Mouse (Mus musculus): ENCODE measurements around the gene Tectb. TPM values are rescaled to one million over a fixed set of nuclear protein-coding genes. Genes with fewer than 3 reads are reported as not detected.
A peak's percentile ranks its signal among the peaks of the same experiment; 100 is the strongest.

The Tectb gene
- total and polyA plus RNA-seq, 3 experiments = not detected

DNA sequence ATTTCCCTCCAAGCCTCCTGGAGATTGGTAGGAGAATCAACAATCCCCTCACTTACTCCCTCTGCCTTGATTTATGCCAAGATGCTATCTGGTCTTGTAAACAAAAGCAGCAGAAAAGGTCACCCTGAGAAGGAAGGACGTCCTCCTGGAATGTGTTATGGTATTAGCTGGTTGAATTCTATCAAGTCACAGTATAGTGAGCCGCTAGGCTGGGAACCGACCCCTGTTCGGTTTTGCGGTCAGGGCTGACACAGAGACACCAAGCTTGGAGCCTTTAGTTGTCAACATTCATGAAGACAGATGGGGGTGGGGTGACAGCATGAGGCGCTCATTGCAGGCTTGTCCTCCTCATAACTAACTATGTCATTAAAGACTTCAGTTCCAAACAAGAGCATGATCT, 20.7 kb upstream of the Tectb start:
- peaks cover 0 to 6% of the 10 kb centered on the region in 2 experiments; a peak in 2 of 4 replicates for H3K36me3 ChIP-seq (ENCODE audit: control insufficient read depth in 1 of 2, insufficient read depth in 2 of 2, low read length in 2 of 2)
- no peak overlapping the region for H3K27ac ChIP-seq (ENCODE audit: control insufficient read depth, low read depth, low read length)
- TF ChIP-seq SIN3A (IDR thresholded peaks at IDR 0.05; ENCODE audit: low read length) = no peak
- no peak for TF ChIP-seq TBP (IDR thresholded peaks at IDR 0.05; ENCODE audit: low read depth, low read length)
- no peak for TF ChIP-seq MXI1 (IDR thresholded peaks at IDR 0.05; ENCODE audit: low read depth, low read length)
- no peak for TF ChIP-seq BHLHE40 (IDR thresholded peaks at IDR 0.05; ENCODE audit: borderline replicate concordance, low read depth, low read length)
- TF ChIP-seq CTCF (IDR thresholded peaks at IDR 0.05 in 2 of 3, conservative IDR thresholded peaks at IDR 0.05 in 1 of 3; ENCODE audit: control insufficient read depth in 1 of 3, insufficient read depth in 1 of 3, low read depth in 2 of 3, low read length in 3 of 3, poor library complexity in 1 of 3, severe bottlenecking in 1 of 3) = no peak
- no peak for TF ChIP-seq TCF12 (IDR thresholded peaks at IDR 0.05; ENCODE audit: low read depth, low read length)
- no peak for TF ChIP-seq EP300 (IDR thresholded peaks at IDR 0.05; ENCODE audit: low read depth in 1 of 2, low read length in 2 of 2)
- TF ChIP-seq ELF1 (IDR thresholded peaks at IDR 0.05; ENCODE audit: low read depth, low read length) = no peak
- no peak for TF ChIP-seq ZC3H11A (IDR thresholded peaks at IDR 0.05; ENCODE audit: low read depth, low read length)
- TF ChIP-seq ETS1 (IDR thresholded peaks at IDR 0.05; ENCODE audit: low read depth, low read length) = no peak
- TF ChIP-seq NELFE (IDR thresholded peaks at IDR 0.05; ENCODE audit: low read depth, low read length) = no peak
- H3K9me3 ChIP-seq (replicated peaks; ENCODE audit: insufficient read depth, low read length) = no peaks in the 10 kb centered on the region
- H3K27me3 ChIP-seq (ENCODE audit: control insufficient read depth in 1 of 2, insufficient read depth in 2 of 2, low read length in 2 of 2) = peaks cover 0 to 2% of the 10 kb centered on the region in 2 experiments; a peak in 2 of 4 replicates
- H3K9ac ChIP-seq (ENCODE audit: control insufficient read depth, low read depth, low read length, poor library complexity, severe bottlenecking) = no peak overlapping the region
- peaks cover 5 to 11% of the 10 kb centered on the region in 2 experiments; a peak in 3 of 4 replicates for H3K4me1 ChIP-seq (ENCODE audit: control insufficient read depth in 1 of 2, insufficient read depth in 2 of 2, low read length in 2 of 2)
- H3K4me3 ChIP-seq (ENCODE audit: control insufficient read depth in 1 of 2, insufficient read depth in 1 of 2, low read depth in 2 of 2, low read length in 2 of 2) = no peak overlapping the region
- H3K79me2 ChIP-seq (ENCODE audit: control insufficient read depth, insufficient read depth, low read length, poor library complexity) = no peaks in the 10 kb centered on the region
- no peak for DNase-seq (ENCODE audit: low read depth, low spot score)

DNA sequence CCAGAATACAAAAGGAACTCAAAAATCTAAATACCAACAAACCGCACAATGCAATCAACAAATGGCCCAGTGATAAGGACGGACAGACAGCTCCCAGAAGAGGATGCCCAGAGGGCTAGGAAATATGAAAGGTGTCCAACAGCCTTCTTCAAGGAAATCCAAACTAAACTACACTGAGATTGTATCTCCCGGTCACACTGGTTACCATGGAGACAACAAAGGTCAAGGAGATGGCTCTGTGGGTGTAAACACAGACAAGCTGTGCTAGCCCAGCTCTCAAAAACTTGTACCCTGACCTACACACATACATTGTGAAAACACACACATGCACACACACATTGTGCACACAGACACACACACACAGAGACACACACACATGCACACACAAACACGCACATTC, 18.3 kb upstream of the Tectb start:
- Histone ChIP-seq H3K9me3 (replicated peaks; ENCODE audit: insufficient read depth, low read length) (no peaks in the 10 kb centered on the region), H3K4me3 (ENCODE audit: control insufficient read depth in 1 of 2, insufficient read depth in 1 of 2, low read depth in 2 of 2, low read length in 2 of 2) (no peak overlapping the region)
- TF ChIP-seq CHD1 (IDR thresholded peaks at IDR 0.05; ENCODE audit: low read depth, low read length) (no peak), JUND (IDR thresholded peaks at IDR 0.05; ENCODE audit: low read depth, low read length) (no peak), USF1 (IDR thresholded peaks at IDR 0.05; ENCODE audit: low read depth, low read length) (no peak), POLR2AphosphoS2 (IDR thresholded peaks at IDR 0.05; ENCODE audit: low read length) (no peak), POLR2A (IDR thresholded peaks at IDR 0.05; ENCODE audit: control insufficient read depth in 1 of 2, insufficient read depth in 1 of 2, low read depth in 1 of 2, low read length in 2 of 2, poor library complexity in 1 of 2) (no peak), ZC3H11A (IDR thresholded peaks at IDR 0.05; ENCODE audit: low read depth, low read length) (no peak)

DNA sequence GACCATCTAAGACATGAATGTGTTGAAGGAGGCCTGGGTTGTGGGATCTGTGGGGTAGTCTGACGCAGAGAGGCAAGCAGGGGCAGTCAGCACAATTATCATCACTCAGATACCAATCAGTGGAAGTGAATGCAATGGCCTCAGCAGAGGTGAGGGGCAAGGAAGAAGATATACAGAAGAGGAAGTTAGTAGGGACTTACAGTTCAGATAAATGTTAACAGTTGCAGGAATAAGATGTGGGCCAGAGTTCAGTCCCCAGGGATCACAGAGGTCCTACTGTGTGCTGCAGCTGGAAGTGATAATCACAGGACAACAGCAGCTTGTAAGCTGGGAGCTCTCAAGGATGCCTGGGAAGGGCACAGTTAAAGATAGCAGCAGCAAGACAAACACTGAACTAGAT, 16.4 kb upstream of the Tectb start:
- H3K27me3 ChIP-seq (ENCODE audit: control insufficient read depth in 1 of 2, insufficient read depth in 2 of 2, low read length in 2 of 2) = no peaks in the 10 kb centered on the region
- no peak overlapping the region for H3K27ac ChIP-seq (ENCODE audit: control insufficient read depth, low read depth, low read length)
- peaks cover 11 to 19% of the 10 kb centered on the region in 2 experiments for H3K4me1 ChIP-seq (ENCODE audit: control insufficient read depth in 1 of 2, insufficient read depth in 2 of 2, low read length in 2 of 2)
- no peak overlapping the region for H3K4me3 ChIP-seq (ENCODE audit: control insufficient read depth in 1 of 2, insufficient read depth in 1 of 2, low read depth in 2 of 2, low read length in 2 of 2)
- no peaks in the 10 kb centered on the region for H3K9me3 ChIP-seq (replicated peaks; ENCODE audit: insufficient read depth, low read length)
- DNase-seq (ENCODE audit: low read depth, low spot score) = peak; percentile 48
- H3K36me3 ChIP-seq (ENCODE audit: control insufficient read depth in 1 of 2, insufficient read depth in 2 of 2, low read length in 2 of 2) = peaks cover 0 to 7% of the 10 kb centered on the region in 2 experiments; a peak in 2 of 4 replicates
- no peaks in the 10 kb centered on the region for H3K79me2 ChIP-seq (ENCODE audit: control insufficient read depth, insufficient read depth, low read length, poor library complexity)
- H3K9ac ChIP-seq (ENCODE audit: control insufficient read depth, low read depth, low read length, poor library complexity, severe bottlenecking) = no peak overlapping the region
- no peak for TF ChIP-seq MXI1 (IDR thresholded peaks at IDR 0.05; ENCODE audit: low read depth, low read length)
- TF ChIP-seq NELFE (IDR thresholded peaks at IDR 0.05; ENCODE audit: low read depth, low read length) = no peak
- TF ChIP-seq GATA1 (IDR thresholded peaks at IDR 0.05; ENCODE audit: low read depth, low read length) = peak; percentile 74
- TF ChIP-seq ELF1 (IDR thresholded peaks at IDR 0.05; ENCODE audit: low read depth, low read length) = no peak
- 0 out of 2 replicates have a peak, but pooled peaks have one; percentile 18 for TF ChIP-seq ETS1 (IDR thresholded peaks at IDR 0.05; ENCODE audit: low read depth, low read length)
- TF ChIP-seq GABPA (IDR thresholded peaks at IDR 0.05; ENCODE audit: low read depth, low read length) = no peak
- no peak for TF ChIP-seq E2F4 (IDR thresholded peaks at IDR 0.05; ENCODE audit: borderline replicate concordance, low read depth, low read length)
- TF ChIP-seq MYB (IDR thresholded peaks at IDR 0.05; ENCODE audit: low read depth, low read length) = no peak
- TF ChIP-seq USF2 (IDR thresholded peaks at IDR 0.05; ENCODE audit: borderline replicate concordance in 1 of 2, insufficient read depth in 1 of 2, low read depth in 1 of 2, low read length in 2 of 2) = no peak
- TF ChIP-seq TAL1 (IDR thresholded peaks at IDR 0.05; ENCODE audit: low read length) = peak; percentile 9; the same call in 1 of the 2 replicates
- no peak for TF ChIP-seq MYC (IDR thresholded peaks at IDR 0.05; ENCODE audit: low read depth, low read length)
- peak; percentile 70 for TF ChIP-seq RCOR1 (IDR thresholded peaks at IDR 0.05; ENCODE audit: low read depth, low read length)
- TF ChIP-seq TCF12 (IDR thresholded peaks at IDR 0.05; ENCODE audit: low read depth, low read length) = peak; percentile 59
- no peak for TF ChIP-seq SIN3A (IDR thresholded peaks at IDR 0.05; ENCODE audit: low read length)
- TF ChIP-seq ZKSCAN1 (IDR thresholded peaks at IDR 0.05; ENCODE audit: low read depth, low read length) = 0 out of 2 replicates have a peak, but pooled peaks have one; percentile 79

More for the DNA sequence above, 18.3 kb upstream of the Tectb start:
- Histone ChIP-seq H3K9ac (ENCODE audit: control insufficient read depth, low read depth, low read length, poor library complexity, severe bottlenecking) (no peak overlapping the region), H3K36me3 (ENCODE audit: control insufficient read depth in 1 of 2, insufficient read depth in 2 of 2, low read length in 2 of 2) (peaks cover 0 to 7% of the 10 kb centered on the region in 2 experiments; a peak in 2 of 4 replicates), H3K27ac (ENCODE audit: control insufficient read depth, low read depth, low read length) (no peak overlapping the region), H3K79me2 (ENCODE audit: control insufficient read depth, insufficient read depth, low read length, poor library complexity) (no peaks in the 10 kb centered on the region), H3K4me1 (ENCODE audit: control insufficient read depth in 1 of 2, insufficient read depth in 2 of 2, low read length in 2 of 2) (peaks cover 11 to 19% of the 10 kb centered on the region in 2 experiments), H3K27me3 (ENCODE audit: control insufficient read depth in 1 of 2, insufficient read depth in 2 of 2, low read length in 2 of 2) (no peaks in the 10 kb centered on the region)
- no peak for DNase-seq (ENCODE audit: low read depth, low spot score)

Data from MEL (cell line).